In genomic region chr11:106762800-106763185, GRCm38 (mm10) we compare ENCODE assay signal across 12 mouse cellular contexts. TPM values are rescaled to one million over a fixed set of nuclear protein-coding genes. Genes with fewer than 3 reads are reported as not detected.
DNase-seq lines count a peak whose midpoint lies in the region; ATAC-seq and TF ChIP-seq lines count a peak whose summit lies in the region.
"Had no signal": no experiment of that assay in that cellular context is flagged by ENCODE, and none has a peak within 500 bp of the region (broad histone marks: within the 10 kb centered on the region; RNA-seq: fewer than 3 reads in every experiment).

No protein-coding gene starts in this region.

- peak overlapping the region; percentile 62; the same call in 1 of the 2 replicates for H3K27ac ChIP-seq in hindbrain, embryonic 10.5 days
- no peak overlapping the region for H3K27ac ChIP-seq in hindbrain, embryonic 16.5 days (ENCODE audit: low read depth, low read length)
- H3K27ac ChIP-seq in midbrain, embryonic 13.5 days, result peak overlapping the region; percentile 30; the same call in 1 of the 2 replicates
- no peak overlapping the region for H3K27ac ChIP-seq in midbrain, embryonic 15.5 days
- H3K27ac ChIP-seq in intestine, embryonic 14.5 days (ENCODE audit: low read depth), result peak overlapping the region; percentile 73
- peak overlapping the region; percentile 86 for H3K27ac ChIP-seq in small intestine, adult 2 months (ENCODE audit: insufficient read depth, low read depth, low read length)

- no peak overlapping the region for H3K4me2 ChIP-seq in hindbrain, embryonic 16.5 days (ENCODE audit: low read length)
- H3K4me2 ChIP-seq in midbrain, embryonic 13.5 days (replicated peaks), result no peak overlapping the region
- H3K4me2 ChIP-seq in midbrain, embryonic 15.5 days, result no peak overlapping the region
- no peak overlapping the region for H3K4me2 ChIP-seq in intestine, embryonic 14.5 days (ENCODE audit: low read length)

- TF ChIP-seq CTCF in small intestine, adult 2 months (IDR thresholded peaks at IDR 0.05; ENCODE audit: extremely low read depth, insufficient read length, insufficient replicate concordance, low read depth, low read length), result no peak

- WGBS in hindbrain, embryonic 10.5 days, result 75% methylated on average over 9 of the region's 9 CpGs
- 76% methylated on average over 9 of the region's 9 CpGs for WGBS in hindbrain, embryonic 16.5 days
- 77% methylated on average over 9 of the region's 9 CpGs for WGBS in midbrain, embryonic 13.5 days
- WGBS in midbrain, embryonic 15.5 days, result 81% methylated on average over 9 of the region's 9 CpGs
- 71% methylated on average over 9 of the region's 9 CpGs for WGBS in intestine, embryonic 14.5 days
- 82% methylated on average over 9 of the region's 9 CpGs for WGBS in small intestine, adult 2 months

- peaks cover 15% of the 10 kb centered on the region for H3K4me1 ChIP-seq in hindbrain, embryonic 10.5 days (replicated peaks)
- no peaks in the 10 kb centered on the region for H3K4me1 ChIP-seq in hindbrain, embryonic 16.5 days (ENCODE audit: control insufficient read depth, insufficient read depth, low read depth, low read length)
- peaks cover 12% of the 10 kb centered on the region; the same call in 1 of the 2 replicates for H3K4me1 ChIP-seq in midbrain, embryonic 13.5 days (replicated peaks)
- no peaks in the 10 kb centered on the region for H3K4me1 ChIP-seq in midbrain, embryonic 15.5 days
- H3K4me1 ChIP-seq in intestine, embryonic 14.5 days (replicated peaks; ENCODE audit: control insufficient read depth, insufficient read depth, low read length), result peaks cover 13% of the 10 kb centered on the region
- H3K4me1 ChIP-seq in small intestine, adult 2 months (ENCODE audit: control insufficient read depth, insufficient read depth, insufficient read length, low read length), result peaks cover 2% of the 10 kb centered on the region

- no peak for ATAC-seq in hindbrain, embryonic 16.5 days
- no peak for ATAC-seq in midbrain, embryonic 13.5 days
- no peak for ATAC-seq in midbrain, embryonic 15.5 days (replicated peaks)
- ATAC-seq in intestine, embryonic 14.5 days (replicated peaks; ENCODE audit: low FRiP score, low TSS enrichment, low read depth), result no peak
- ATAC-seq: forebrain, embryonic 16.5 days had no signal

- H3K9ac ChIP-seq in hindbrain, embryonic 16.5 days (ENCODE audit: low read depth, low read length), result no peak overlapping the region
- H3K9ac ChIP-seq in midbrain, embryonic 13.5 days (replicated peaks), result no peak overlapping the region
- no peak overlapping the region for H3K9ac ChIP-seq in midbrain, embryonic 15.5 days
- H3K9ac ChIP-seq in intestine, embryonic 14.5 days (ENCODE audit: low read length), result no peak overlapping the region

- no peaks in the 10 kb centered on the region for H3K27me3 ChIP-seq in hindbrain, embryonic 10.5 days (ENCODE audit: insufficient read depth, poor library complexity, severe bottlenecking)
- H3K27me3 ChIP-seq in hindbrain, embryonic 16.5 days (replicated peaks; ENCODE audit: control insufficient read depth, insufficient read depth, low read length), result no peaks in the 10 kb centered on the region
- no peaks in the 10 kb centered on the region for H3K27me3 ChIP-seq in midbrain, embryonic 13.5 days
- H3K27me3 ChIP-seq in midbrain, embryonic 15.5 days (replicated peaks), result no peaks in the 10 kb centered on the region
- no peaks in the 10 kb centered on the region for H3K27me3 ChIP-seq in intestine, embryonic 14.5 days (replicated peaks; ENCODE audit: control insufficient read depth, insufficient read depth, low read length)
- no peaks in the 10 kb centered on the region for H3K27me3 ChIP-seq in small intestine, adult 2 months (ENCODE audit: control insufficient read depth, insufficient read depth, low read length)

- DNase-seq in hindbrain, embryonic 10.5 days (ENCODE audit: low spot score), result no peak
- no peak for DNase-seq in intestine, embryonic 14.5 days (ENCODE audit: low spot score)
- no peak for DNase-seq in right cerebral cortex, postnatal 14 days
- no peak for DNase-seq in layer of hippocampus, adult 8-10 months (ENCODE audit: low spot score in 2 of 2)
- DNase-seq: cerebellum, adult 9-10 months; right cerebral cortex, postnatal 25 days had no signal

- TF ChIP-seq POLR2A in small intestine, adult 2 months (IDR thresholded peaks at IDR 0.05; ENCODE audit: low read depth, low read length), result no peak

- peaks cover 35% of the 10 kb centered on the region for H3K36me3 ChIP-seq in hindbrain, embryonic 10.5 days
- peaks cover 10% of the 10 kb centered on the region for H3K36me3 ChIP-seq in hindbrain, embryonic 16.5 days (ENCODE audit: control insufficient read depth, insufficient read depth, low read length)
- H3K36me3 ChIP-seq in midbrain, embryonic 13.5 days, result peaks cover 21% of the 10 kb centered on the region
- peaks cover 12% of the 10 kb centered on the region; the same call in 1 of the 2 replicates for H3K36me3 ChIP-seq in midbrain, embryonic 15.5 days (replicated peaks)
- H3K36me3 ChIP-seq in intestine, embryonic 14.5 days (ENCODE audit: control insufficient read depth, insufficient read depth, low read length), result peaks cover 25% of the 10 kb centered on the region
- peaks cover 21% of the 10 kb centered on the region for H3K36me3 ChIP-seq in small intestine, adult 2 months (ENCODE audit: control insufficient read depth, insufficient read depth, low read length)

- H3K9me3 ChIP-seq in hindbrain, embryonic 10.5 days, result peaks cover 3% of the 10 kb centered on the region
- H3K9me3 ChIP-seq in hindbrain, embryonic 16.5 days (ENCODE audit: control insufficient read depth, low read length), result no peaks in the 10 kb centered on the region
- H3K9me3 ChIP-seq in midbrain, embryonic 13.5 days, result 0 out of 2 replicates have a peak, but pooled peaks cover 3% of the 10 kb centered on the region
- H3K9me3 ChIP-seq in midbrain, embryonic 15.5 days, result no peaks in the 10 kb centered on the region
- peaks cover 3% of the 10 kb centered on the region; the same call in 1 of the 2 replicates for H3K9me3 ChIP-seq in intestine, embryonic 14.5 days (ENCODE audit: control insufficient read depth, low read length)

- no peak overlapping the region for H3K4me3 ChIP-seq in hindbrain, embryonic 10.5 days
- H3K4me3 ChIP-seq in hindbrain, embryonic 16.5 days (ENCODE audit: low read length), result no peak overlapping the region
- no peak overlapping the region for H3K4me3 ChIP-seq in midbrain, embryonic 13.5 days (replicated peaks)
- H3K4me3 ChIP-seq in midbrain, embryonic 15.5 days, result no peak overlapping the region
- H3K4me3 ChIP-seq in intestine, embryonic 14.5 days (ENCODE audit: low read depth, low read length), result no peak overlapping the region
- no peak overlapping the region for H3K4me3 ChIP-seq in small intestine, adult 2 months (ENCODE audit: low read depth, low read length)

RNA-seq across cellular contexts. Expression of gene Milr1, which starts 11.8 kb away (rescaled TPM):
- 0.93 and 1.6 TPM in 2 replicates for polyA plus RNA-seq in hindbrain, embryonic 10.5 days (2016; fragmentation: Nextera tagmentation; extraction: Ambion mirVana)
- 0.42 and 0.56 TPM in 2 replicates for polyA plus RNA-seq in hindbrain, embryonic 16.5 days (2015; fragmentation: Nextera tagmentation; extraction: Ambion mirVana)
- polyA plus RNA-seq in midbrain, embryonic 13.5 days (2015; fragmentation: Nextera tagmentation; extraction: Ambion mirVana), result 0.97 and 1.2 TPM in 2 replicates
- polyA plus RNA-seq in midbrain, embryonic 15.5 days (2015; fragmentation: Nextera tagmentation; extraction: Ambion mirVana), result 0.79 and 0.88 TPM in 2 replicates
- 1.6 and 2.1 TPM in 2 replicates for polyA plus RNA-seq in intestine, embryonic 14.5 days (2014; fragmentation: Nextera tagmentation; extraction: Ambion mirVana)
- polyA plus RNA-seq in small intestine, adult 2 months (2012; rRNA removed), result 0.30 and 0.77 TPM in 2 replicates
- total RNA-seq in layer of hippocampus, adult 8-10 months (2022), result 1 to 10 TPM in 2 of 4 experiments, not detected in 2; 4.9 to 6.2 TPM
- total RNA-seq: left cerebral cortex, postnatal 25 days had no signal

RNA-seq across cellular contexts. Expression of gene Pecam1, which starts 12.4 kb away (rescaled TPM):
- 17.3 and 18.3 TPM in 2 replicates for polyA plus RNA-seq in hindbrain, embryonic 10.5 days (2016; fragmentation: Nextera tagmentation; extraction: Ambion mirVana)
- polyA plus RNA-seq in hindbrain, embryonic 16.5 days (2015; fragmentation: Nextera tagmentation; extraction: Ambion mirVana), result 16.4 and 21.0 TPM in 2 replicates
- 14.1 and 15.8 TPM in 2 replicates for polyA plus RNA-seq in midbrain, embryonic 13.5 days (2015; fragmentation: Nextera tagmentation; extraction: Ambion mirVana)
- polyA plus RNA-seq in midbrain, embryonic 15.5 days (2015; fragmentation: Nextera tagmentation; extraction: Ambion mirVana), result 15.1 and 17.5 TPM in 2 replicates
- 44.3 and 49.9 TPM in 2 replicates for polyA plus RNA-seq in intestine, embryonic 14.5 days (2014; fragmentation: Nextera tagmentation; extraction: Ambion mirVana)
- polyA plus RNA-seq in small intestine, adult 2 months (2012; rRNA removed), result 6.3 and 10.7 TPM in 2 replicates
- total RNA-seq in layer of hippocampus, adult 8-10 months (2022), result 10 to 100 TPM; 16.0 to 21.1 (median 18.0) TPM

RNA-seq across cellular contexts. Expression of gene Polg2, which starts 16.5 kb away (rescaled TPM):
- polyA plus RNA-seq in hindbrain, embryonic 10.5 days (2016; fragmentation: Nextera tagmentation; extraction: Ambion mirVana), result 8.1 and 10.1 TPM in 2 replicates
- polyA plus RNA-seq in hindbrain, embryonic 16.5 days (2015; fragmentation: Nextera tagmentation; extraction: Ambion mirVana), result 9.1 and 9.9 TPM in 2 replicates
- polyA plus RNA-seq in midbrain, embryonic 13.5 days (2015; fragmentation: Nextera tagmentation; extraction: Ambion mirVana), result 10.0 and 10.7 TPM in 2 replicates
- 9.6 and 10.4 TPM in 2 replicates for polyA plus RNA-seq in midbrain, embryonic 15.5 days (2015; fragmentation: Nextera tagmentation; extraction: Ambion mirVana)
- polyA plus RNA-seq in intestine, embryonic 14.5 days (2014; fragmentation: Nextera tagmentation; extraction: Ambion mirVana), result 11.5 and 13.5 TPM in 2 replicates
- 4.4 and 11.0 TPM in 2 replicates for polyA plus RNA-seq in small intestine, adult 2 months (2012; rRNA removed)
- total RNA-seq in layer of hippocampus, adult 8-10 months (2022), result 1 to 10 TPM; 3.4 to 5.6 (median 3.7) TPM

RNA-seq across cellular contexts. Expression of gene Ddx5, which starts 26.2 kb away (rescaled TPM):
- 285 and 301 TPM in 2 replicates for polyA plus RNA-seq in hindbrain, embryonic 10.5 days (2016; fragmentation: Nextera tagmentation; extraction: Ambion mirVana)
- polyA plus RNA-seq in hindbrain, embryonic 16.5 days (2015; fragmentation: Nextera tagmentation; extraction: Ambion mirVana), result 315 and 329 TPM in 2 replicates
- polyA plus RNA-seq in midbrain, embryonic 13.5 days (2015; fragmentation: Nextera tagmentation; extraction: Ambion mirVana), result 487 and 502 TPM in 2 replicates
- polyA plus RNA-seq in midbrain, embryonic 15.5 days (2015; fragmentation: Nextera tagmentation; extraction: Ambion mirVana), result 370 and 394 TPM in 2 replicates
- 340 and 353 TPM in 2 replicates for polyA plus RNA-seq in intestine, embryonic 14.5 days (2014; fragmentation: Nextera tagmentation; extraction: Ambion mirVana)
- 247 and 493 TPM in 2 replicates for polyA plus RNA-seq in small intestine, adult 2 months (2012; rRNA removed)
- 100 to 1,000 TPM; 697 to 742 (median 710) TPM for total RNA-seq in layer of hippocampus, adult 8-10 months (2022)

RNA-seq across cellular contexts. Expression of gene Cep95, which starts 26.3 kb away (rescaled TPM):
- 14.8 and 20.2 TPM in 2 replicates for polyA plus RNA-seq in hindbrain, embryonic 10.5 days (2016; fragmentation: Nextera tagmentation; extraction: Ambion mirVana)
- polyA plus RNA-seq in hindbrain, embryonic 16.5 days (2015; fragmentation: Nextera tagmentation; extraction: Ambion mirVana), result 12.2 and 15.3 TPM in 2 replicates
- 20.2 and 20.4 TPM in 2 replicates for polyA plus RNA-seq in midbrain, embryonic 13.5 days (2015; fragmentation: Nextera tagmentation; extraction: Ambion mirVana)
- polyA plus RNA-seq in midbrain, embryonic 15.5 days (2015; fragmentation: Nextera tagmentation; extraction: Ambion mirVana), result 17.0 and 17.3 TPM in 2 replicates
- polyA plus RNA-seq in intestine, embryonic 14.5 days (2014; fragmentation: Nextera tagmentation; extraction: Ambion mirVana), result 19.3 and 19.4 TPM in 2 replicates
- polyA plus RNA-seq in small intestine, adult 2 months (2012; rRNA removed), result 0.37 and 0.95 TPM in 2 replicates
- total RNA-seq in layer of hippocampus, adult 8-10 months (2022), result 10 to 100 TPM in 3 of 4 experiments, 1 to 10 TPM in 1; 9.1 to 15.6 (median 13.8) TPM

Comparison
In these comparisons a context has a peak if more than half of its experiments do, and no peak if none do; other contexts are left out.
1. H3K27ac ChIP-seq: peak in hindbrain, embryonic 10.5 days (single experiment), midbrain, embryonic 13.5 days (single experiment), intestine, embryonic 14.5 days (single experiment) and small intestine, adult 2 months (single experiment); none in hindbrain, embryonic 16.5 days (single experiment) and midbrain, embryonic 15.5 days (single experiment).